Comparison of ENCODE assay signal across 9 mouse cellular contexts in the genomic region with DNA sequence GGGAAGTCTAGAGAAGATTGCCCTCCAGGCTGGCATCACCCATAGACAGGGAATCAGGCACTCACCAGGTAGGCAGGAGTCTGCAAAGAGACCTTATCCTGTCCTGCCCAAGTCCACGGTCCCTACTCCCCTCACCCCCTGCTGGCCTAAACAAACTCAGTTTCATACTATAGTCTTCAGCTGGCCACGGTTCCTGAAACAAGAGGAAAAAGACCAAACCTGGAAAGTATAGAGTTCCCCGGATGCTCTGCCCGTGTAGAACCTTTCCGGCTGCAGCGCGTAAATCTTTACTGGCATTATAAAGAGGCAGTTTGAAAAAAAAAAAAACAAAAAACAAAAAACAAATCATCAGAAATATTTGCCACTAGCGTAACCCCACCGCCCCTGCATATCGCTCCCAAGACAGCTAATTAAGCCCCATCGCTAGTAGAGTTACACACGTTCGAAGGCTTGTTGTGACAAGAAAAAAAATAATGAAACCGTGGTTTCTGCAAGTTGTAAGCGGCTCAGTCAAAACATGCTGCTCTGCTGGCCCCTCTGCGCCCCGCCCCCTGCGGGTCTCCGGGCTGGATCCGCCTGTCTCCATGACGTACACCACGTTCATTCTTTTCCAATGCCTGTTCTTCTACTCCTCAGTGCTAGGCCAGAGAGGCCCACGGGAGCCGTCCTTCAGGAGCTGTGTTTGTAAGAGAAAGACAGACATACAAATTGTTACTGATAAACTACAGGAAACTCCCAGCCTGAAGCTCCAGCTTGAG. TPM values are rescaled to one million over a fixed set of nuclear protein-coding genes. Genes with fewer than 3 reads are reported as not detected.
DNase-seq lines count a peak whose midpoint lies in the region; ATAC-seq and TF ChIP-seq lines count a peak whose summit lies in the region.
"Had no signal": no experiment of that assay in that cellular context is flagged by ENCODE, and none has a peak within 500 bp of the region (broad histone marks: within the 10 kb centered on the region; RNA-seq: fewer than 3 reads in every experiment).

No protein-coding gene starts in this region.

- H3K4me3 ChIP-seq in hindbrain, embryonic 11.5 days (ENCODE audit: low read depth, low read length) = no peak overlapping the region
- H3K4me3 ChIP-seq in midbrain, embryonic 10.5 days = peak overlapping the region; percentile 28; the same call in 1 of the 2 replicates

- DNase-seq in gastrocnemius, postnatal 14 days = peak; percentile 29
- DNase-seq in gastrocnemius, postnatal 36 days = no peak
- peak; percentile 67 for DNase-seq in brain, embryonic 14.5 days (ENCODE audit: low read depth)
- DNase-seq in hindbrain, embryonic 11.5 days (ENCODE audit: low spot score) = peak; percentile 55
- no peak for DNase-seq in midbrain, embryonic 10.5 days (ENCODE audit: low spot score)
- no peak for DNase-seq in layer of hippocampus, postnatal 10 days (ENCODE audit: low spot score in 2 of 2)
- no peak for DNase-seq in Muller cell, postnatal 12 days (ENCODE audit: inconsistent ontology term)
- no peak for DNase-seq in left cerebral cortex, postnatal 4 days

- H3K27me3 ChIP-seq in hindbrain, embryonic 11.5 days (ENCODE audit: control insufficient read depth, insufficient read depth, low read length) = no peaks in the 10 kb centered on the region
- H3K27me3 ChIP-seq in midbrain, embryonic 10.5 days (ENCODE audit: low read depth, poor library complexity, severe bottlenecking) = 0 out of 2 replicates have a peak, but pooled peaks cover 5% of the 10 kb centered on the region
- H3K27me3 ChIP-seq: CH12.LX had no signal

- peak overlapping the region; percentile 12 for H3K4me2 ChIP-seq in hindbrain, embryonic 11.5 days (replicated peaks; ENCODE audit: low read depth, low read length)

- peaks cover 3% of the 10 kb centered on the region; the same call in 1 of the 2 replicates for H3K4me1 ChIP-seq in hindbrain, embryonic 11.5 days (replicated peaks; ENCODE audit: control insufficient read depth, insufficient read depth, low read length)
- peaks cover 33% of the 10 kb centered on the region for H3K4me1 ChIP-seq in midbrain, embryonic 10.5 days

- H3K36me3 ChIP-seq in hindbrain, embryonic 11.5 days (ENCODE audit: control insufficient read depth, insufficient read depth, low read length) = no peaks in the 10 kb centered on the region
- no peaks in the 10 kb centered on the region for H3K36me3 ChIP-seq in midbrain, embryonic 10.5 days

- 0 out of 2 replicates have a peak overlapping the region, but pooled peaks have one; percentile 20 for H3K9ac ChIP-seq in hindbrain, embryonic 11.5 days (ENCODE audit: low read depth, low read length)

- no peak for TF ChIP-seq POLR2A in brain, embryonic 14.5 days (IDR thresholded peaks at IDR 0.05; ENCODE audit: borderline replicate concordance, extremely low read depth, insufficient read depth, insufficient read length, poor library complexity, severe bottlenecking)

- no peaks in the 10 kb centered on the region for H3K9me3 ChIP-seq in hindbrain, embryonic 11.5 days (ENCODE audit: control insufficient read depth, low read length)
- H3K9me3 ChIP-seq in midbrain, embryonic 10.5 days (replicated peaks) = no peaks in the 10 kb centered on the region

- WGBS in hindbrain, embryonic 11.5 days = 33% methylated on average over 24 of the region's 24 CpGs
- 34% methylated on average over 24 of the region's 24 CpGs for WGBS in midbrain, embryonic 10.5 days

- no peak for TF ChIP-seq CTCF in brain, embryonic 14.5 days (IDR thresholded peaks at IDR 0.05; ENCODE audit: borderline replicate concordance, extremely low read depth, insufficient read depth, insufficient read length)

- intact Hi-C loops in gastrocnemius, postnatal 14 days (cut with DNase I; ENCODE audit: low total_unique reads) = no loop called here
- intact Hi-C loops in gastrocnemius, postnatal 36 days (cut with DNase I) = no loop called here
- intact Hi-C loops in left cerebral cortex, postnatal 4 days (cut with DNase I) = no loop called here

- H3K27ac ChIP-seq in hindbrain, embryonic 11.5 days (ENCODE audit: low read depth, low read length) = no peak overlapping the region
- H3K27ac ChIP-seq in midbrain, embryonic 10.5 days (replicated peaks) = peak overlapping the region; percentile 53; the same call in 1 of the 2 replicates

- no peak for ATAC-seq in hindbrain, embryonic 11.5 days (ENCODE audit: low FRiP score)

RNA-seq across cellular contexts. Expression of a gene that starts 6.9 kb away (rescaled TPM):
- under 1 TPM; 0.11 to 0.29 TPM for total RNA-seq in gastrocnemius, postnatal 14 days (2021)
- under 1 TPM; 0.05 TPM for total RNA-seq in gastrocnemius, postnatal 36 days (2021)
- polyA plus RNA-seq in brain, embryonic 14.5 days (2012; rRNA removed) = 18.7 and 40.0 TPM in 2 replicates
- polyA plus RNA-seq in hindbrain, embryonic 11.5 days (2014; fragmentation: Nextera tagmentation; extraction: Ambion mirVana) = 3.9 and 4.4 TPM in 2 replicates
- 1.1 and 1.7 TPM in 2 replicates for polyA plus RNA-seq in midbrain, embryonic 10.5 days (2016; fragmentation: Nextera tagmentation; extraction: Ambion mirVana)
- 100 to 1,000 TPM; 129 to 137 TPM for total RNA-seq in layer of hippocampus, postnatal 10 days (2021)
- total RNA-seq in left cerebral cortex, postnatal 4 days (2021) = 10 to 100 TPM; 70.4 to 74.5 TPM

Comparison
In these comparisons a context has a peak if more than half of its experiments do, and no peak if none do; other contexts are left out.
1. DNase-seq: peak in gastrocnemius, postnatal 14 days (single experiment), brain, embryonic 14.5 days (single experiment) and hindbrain, embryonic 11.5 days (single experiment); none in gastrocnemius, postnatal 36 days (0 of 2), midbrain, embryonic 10.5 days (single experiment), layer of hippocampus, postnatal 10 days (0 of 2), Muller cell, postnatal 12 days (single experiment) and left cerebral cortex, postnatal 4 days (single experiment).
2. RNA of a gene that starts 6.9 kb away (total RNA-seq): 129 to 137 TPM in layer of hippocampus, postnatal 10 days and 70.4 to 74.5 TPM in left cerebral cortex, postnatal 4 days; 0.11 to 0.29 TPM in gastrocnemius, postnatal 14 days and 0.05 TPM in gastrocnemius, postnatal 36 days; every median in the first group is over 10 times any median in the second.